Mouse (Mus musculus): ENCODE results near the gene Stap2. TPM values are rescaled to one million over a fixed set of nuclear protein-coding genes. Genes with fewer than 3 reads are reported as not detected.

Stap2 gene
- polyA plus RNA-seq, 1 experiment, result 22.2 TPM

DNA sequence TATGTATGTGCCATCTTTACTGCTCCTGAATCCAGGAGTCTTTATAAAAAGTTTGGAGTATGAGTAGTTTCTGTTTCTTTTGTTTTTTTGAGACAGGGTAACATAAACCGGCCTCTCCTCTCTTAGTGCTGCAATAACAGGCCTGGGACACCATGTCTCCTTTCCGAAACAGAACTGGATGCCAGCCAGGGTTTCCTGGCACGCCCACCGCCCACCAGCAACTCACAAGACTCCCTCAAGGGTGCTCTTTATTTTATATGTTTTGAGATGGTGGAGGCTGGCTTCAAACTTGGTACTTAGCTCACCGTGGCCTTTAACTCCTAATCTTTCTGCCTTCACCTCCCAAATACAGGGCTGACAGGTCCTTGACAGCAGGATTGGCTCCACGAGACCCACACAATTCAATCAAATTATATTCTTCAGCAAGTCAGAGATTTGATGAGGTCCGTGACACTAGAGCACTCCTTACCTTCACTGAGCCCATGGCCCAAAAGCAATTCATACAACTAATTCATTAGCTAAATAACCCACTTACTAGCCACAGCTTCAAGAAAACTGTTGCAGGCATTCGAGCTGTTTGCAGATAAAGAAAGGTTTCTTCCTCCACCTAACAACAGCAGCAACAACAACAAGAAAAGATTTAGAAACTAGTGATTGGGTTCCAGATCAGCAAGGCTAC is 33.3 kb upstream of the Stap2 start:
- Histone ChIP-seq H3K27ac (ENCODE audit: control insufficient read depth, insufficient read depth, low read length) (no peak overlapping the region), H3K4me1 (replicated peaks; ENCODE audit: control insufficient read depth, insufficient read depth, low read length) (peaks cover 26% of the 10 kb centered on the region), H3K4me3 (ENCODE audit: control insufficient read depth, insufficient read depth, low read length) (no peak overlapping the region), H3K36me3 (ENCODE audit: control insufficient read depth, insufficient read depth, low read length) (no peaks in the 10 kb centered on the region), H3K27me3 (ENCODE audit: control insufficient read depth, insufficient read depth, low read length) (no peaks in the 10 kb centered on the region)
- WGBS, result 91% methylated on average over 8 of the region's 8 CpGs
- no peak for TF ChIP-seq POLR2A (IDR thresholded peaks at IDR 0.05; ENCODE audit: control insufficient read depth, extremely low read depth, insufficient read depth, low read length, poor library complexity)
- no peak for TF ChIP-seq CTCF (IDR thresholded peaks at IDR 0.05; ENCODE audit: borderline replicate concordance, control insufficient read depth, extremely low read depth, insufficient read depth, low read length, poor library complexity)
- no peak for DNase-seq

GRCm38 (mm10) chr17:56036901-56037287 is 31.5 kb upstream of the Stap2 start:
- Histone ChIP-seq H3K4me1 (replicated peaks; ENCODE audit: control insufficient read depth, insufficient read depth, low read length) (peaks cover 38% of the 10 kb centered on the region), H3K27ac (ENCODE audit: control insufficient read depth, insufficient read depth, low read length) (no peak overlapping the region), H3K4me3 (ENCODE audit: control insufficient read depth, insufficient read depth, low read length) (no peak overlapping the region), H3K36me3 (ENCODE audit: control insufficient read depth, insufficient read depth, low read length) (no peaks in the 10 kb centered on the region), H3K27me3 (ENCODE audit: control insufficient read depth, insufficient read depth, low read length) (no peaks in the 10 kb centered on the region)
- 35% methylated on average over 13 of the region's 13 CpGs for WGBS
- TF ChIP-seq POLR2A (IDR thresholded peaks at IDR 0.05; ENCODE audit: control insufficient read depth, extremely low read depth, insufficient read depth, low read length, poor library complexity) (no peak), CTCF (IDR thresholded peaks at IDR 0.05; ENCODE audit: borderline replicate concordance, control insufficient read depth, extremely low read depth, insufficient read depth, low read length, poor library complexity) (no peak)
- DNase-seq, result no peak

GRCm38 (mm10) chr17:56036176-56036900 is 31.0 kb upstream of the Stap2 start, which contains the start of gene Sh3gl1:
Gene Sh3gl1 (minus strand): TSS chr17:56036635.
- peak; percentile 100 for DNase-seq
- H3K27ac ChIP-seq (ENCODE audit: control insufficient read depth, insufficient read depth, low read length), result peak within 1 kb of the TSS; percentile 77
- WGBS, result under 1% methylated on average over 74 of the region's 74 CpGs
- peaks cover 42% of the 10 kb centered on the region for H3K4me1 ChIP-seq (replicated peaks; ENCODE audit: control insufficient read depth, insufficient read depth, low read length)
- TF ChIP-seq CTCF (IDR thresholded peaks at IDR 0.05; ENCODE audit: borderline replicate concordance, control insufficient read depth, extremely low read depth, insufficient read depth, low read length, poor library complexity) (peak; percentile 100), POLR2A (IDR thresholded peaks at IDR 0.05; ENCODE audit: control insufficient read depth, extremely low read depth, insufficient read depth, low read length, poor library complexity) (peak; percentile 98)
- H3K27me3 ChIP-seq (ENCODE audit: control insufficient read depth, insufficient read depth, low read length), result no peaks in the 10 kb centered on the region
- no peaks in the 10 kb centered on the region for H3K36me3 ChIP-seq (ENCODE audit: control insufficient read depth, insufficient read depth, low read length)
- peak within 1 kb of the TSS; percentile 84 for H3K4me3 ChIP-seq (ENCODE audit: control insufficient read depth, insufficient read depth, low read length)

GRCm38 (mm10) chr17:56035216-56035615 is 29.8 kb upstream of the Stap2 start:
- Histone ChIP-seq H3K27ac (ENCODE audit: control insufficient read depth, insufficient read depth, low read length) (peak overlapping the region; percentile 72; the same call in 1 of the 2 replicates), H3K36me3 (ENCODE audit: control insufficient read depth, insufficient read depth, low read length) (no peaks in the 10 kb centered on the region), H3K27me3 (ENCODE audit: control insufficient read depth, insufficient read depth, low read length) (no peaks in the 10 kb centered on the region), H3K4me1 (replicated peaks; ENCODE audit: control insufficient read depth, insufficient read depth, low read length) (peaks cover 46% of the 10 kb centered on the region), H3K4me3 (ENCODE audit: control insufficient read depth, insufficient read depth, low read length) (peak overlapping the region; percentile 31)
- DNase-seq, result no peak
- WGBS, result 62% methylated on average over 4 of the region's 4 CpGs
- TF ChIP-seq CTCF (IDR thresholded peaks at IDR 0.05; ENCODE audit: borderline replicate concordance, control insufficient read depth, extremely low read depth, insufficient read depth, low read length, poor library complexity) (no peak), POLR2A (IDR thresholded peaks at IDR 0.05; ENCODE audit: control insufficient read depth, extremely low read depth, insufficient read depth, low read length, poor library complexity) (no peak)

- H3K27ac ChIP-seq (ENCODE audit: control insufficient read depth, insufficient read depth, low read length), result peak overlapping the region; percentile 72
These were observed 29.3 kb upstream of the Stap2 start for GRCm38 (mm10) chr17:56034726-56035100.

GRCm38 (mm10) chr17:56034040-56034725 is 28.8 kb upstream of the Stap2 start:
- Histone ChIP-seq H3K4me3 (ENCODE audit: control insufficient read depth, insufficient read depth, low read length) (peak overlapping the region; percentile 31; the same call in 1 of the 2 replicates), H3K27me3 (ENCODE audit: control insufficient read depth, insufficient read depth, low read length) (no peaks in the 10 kb centered on the region), H3K4me1 (replicated peaks; ENCODE audit: control insufficient read depth, insufficient read depth, low read length) (peaks cover 52% of the 10 kb centered on the region), H3K36me3 (ENCODE audit: control insufficient read depth, insufficient read depth, low read length) (no peaks in the 10 kb centered on the region), H3K27ac (ENCODE audit: control insufficient read depth, insufficient read depth, low read length) (peak overlapping the region; percentile 72)
- TF ChIP-seq CTCF (IDR thresholded peaks at IDR 0.05; ENCODE audit: borderline replicate concordance, control insufficient read depth, extremely low read depth, insufficient read depth, low read length, poor library complexity) (no peak), POLR2A (IDR thresholded peaks at IDR 0.05; ENCODE audit: control insufficient read depth, extremely low read depth, insufficient read depth, low read length, poor library complexity) (no peak)
- 68% methylated on average over 7 of the region's 7 CpGs for WGBS
- DNase-seq, result no peak

More at GRCm38 (mm10) chr17:56034726-56035100, 29.3 kb upstream of the Stap2 start:
- no peaks in the 10 kb centered on the region for H3K36me3 ChIP-seq (ENCODE audit: control insufficient read depth, insufficient read depth, low read length)
- peaks cover 48% of the 10 kb centered on the region for H3K4me1 ChIP-seq (replicated peaks; ENCODE audit: control insufficient read depth, insufficient read depth, low read length)
- no peak for TF ChIP-seq POLR2A (IDR thresholded peaks at IDR 0.05; ENCODE audit: control insufficient read depth, extremely low read depth, insufficient read depth, low read length, poor library complexity)
- no peak for TF ChIP-seq CTCF (IDR thresholded peaks at IDR 0.05; ENCODE audit: borderline replicate concordance, control insufficient read depth, extremely low read depth, insufficient read depth, low read length, poor library complexity)
- WGBS, result 66% methylated on average over 6 of the region's 6 CpGs
- no peak for DNase-seq
- peak overlapping the region; percentile 31 for H3K4me3 ChIP-seq (ENCODE audit: control insufficient read depth, insufficient read depth, low read length)
- no peaks in the 10 kb centered on the region for H3K27me3 ChIP-seq (ENCODE audit: control insufficient read depth, insufficient read depth, low read length)
